Mouse (Mus musculus): ENCODE results near the gene Gpr160. TPM values are rescaled to one million over a fixed set of nuclear protein-coding genes. Genes with fewer than 3 reads are reported as not detected.

Gpr160 gene
- 0.65 TPM for polyA plus RNA-seq (2015; fragmentation: Illumina TruSeq; extraction: RNeasy Lipid Tissue Mini Kit (QIAGEN cat#74804); ENCODE audit: insufficient read depth, low read depth, low replicate concordance)

DNA sequence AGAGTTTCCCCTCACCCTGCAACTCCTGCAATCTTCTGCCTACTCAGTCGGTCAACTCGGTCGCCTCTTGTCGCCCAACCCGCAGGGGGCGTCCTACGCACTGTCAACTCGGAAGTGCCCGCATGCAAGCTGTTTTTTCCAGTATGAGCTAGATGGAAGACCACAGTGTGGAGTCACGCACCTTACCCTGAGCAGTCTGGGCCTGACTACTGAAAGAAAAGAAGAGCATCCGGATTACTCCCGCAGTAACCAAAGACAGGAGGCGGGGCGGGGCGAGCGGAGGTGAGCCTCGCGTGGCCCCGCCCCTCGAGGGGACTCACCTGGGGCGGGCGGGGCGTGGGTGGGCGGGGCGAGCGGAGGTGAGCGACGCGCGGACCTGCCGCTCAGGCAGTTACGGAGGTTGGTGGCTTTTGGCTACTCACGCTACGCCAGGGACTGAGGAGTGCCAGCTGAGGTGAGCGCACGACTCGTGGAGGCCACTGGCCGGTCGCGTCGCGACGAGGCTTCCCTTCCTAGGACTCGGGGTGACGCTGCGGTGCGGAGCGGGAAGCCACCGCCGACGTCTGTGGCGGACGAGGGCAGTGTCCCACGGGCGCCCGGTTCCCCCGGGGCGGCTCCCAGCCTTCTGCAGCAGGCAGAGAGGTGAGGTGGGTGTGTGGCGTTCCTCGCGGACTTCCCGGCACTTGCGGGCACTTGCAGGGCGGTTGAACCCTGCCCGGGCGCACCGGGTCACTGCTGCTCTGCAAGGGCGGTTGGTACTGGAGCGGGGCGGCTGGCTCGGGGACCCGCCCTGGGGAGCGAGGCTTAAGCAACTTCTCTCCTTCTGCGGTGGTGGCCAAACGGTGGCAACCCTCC lies at the start of gene Gpr160:
TSS of gene Gpr160 (plus strand) at position 347 of the 855 bp plus-strand sequence.

Other genes with a start within 250 kb of the Gpr160 start
- not detected for gene Lrriq4, start 211.4 kb upstream of the Gpr160 start, polyA plus RNA-seq (2015; fragmentation: Illumina TruSeq; extraction: RNeasy Lipid Tissue Mini Kit (QIAGEN cat#74804); ENCODE audit: insufficient read depth, low read depth, low replicate concordance)
- gene Lrrc34, start 208.1 kb upstream of the Gpr160 start, polyA plus RNA-seq (2015; fragmentation: Illumina TruSeq; extraction: RNeasy Lipid Tissue Mini Kit (QIAGEN cat#74804); ENCODE audit: insufficient read depth, low read depth, low replicate concordance) = not detected
- not detected for gene Lrrc31, start 156.1 kb upstream of the Gpr160 start, polyA plus RNA-seq (2015; fragmentation: Illumina TruSeq; extraction: RNeasy Lipid Tissue Mini Kit (QIAGEN cat#74804); ENCODE audit: insufficient read depth, low read depth, low replicate concordance)
- gene Samd7, start 109.7 kb upstream of the Gpr160 start, polyA plus RNA-seq (2015; fragmentation: Illumina TruSeq; extraction: RNeasy Lipid Tissue Mini Kit (QIAGEN cat#74804); ENCODE audit: insufficient read depth, low read depth, low replicate concordance) = not detected
- gene Sec62, start 63.1 kb upstream of the Gpr160 start, polyA plus RNA-seq (2015; fragmentation: Illumina TruSeq; extraction: RNeasy Lipid Tissue Mini Kit (QIAGEN cat#74804); ENCODE audit: insufficient read depth, low read depth, low replicate concordance) = 40.6 TPM
- 5.2 TPM for gene Phc3, start 113.5 kb downstream of the Gpr160 start, polyA plus RNA-seq (2015; fragmentation: Illumina TruSeq; extraction: RNeasy Lipid Tissue Mini Kit (QIAGEN cat#74804); ENCODE audit: insufficient read depth, low read depth, low replicate concordance)
- 5.6 TPM for gene Prkci, start 139.8 kb downstream of the Gpr160 start, polyA plus RNA-seq (2015; fragmentation: Illumina TruSeq; extraction: RNeasy Lipid Tissue Mini Kit (QIAGEN cat#74804); ENCODE audit: insufficient read depth, low read depth, low replicate concordance)
- gene Skil, start 239.1 kb downstream of the Gpr160 start, polyA plus RNA-seq (2015; fragmentation: Illumina TruSeq; extraction: RNeasy Lipid Tissue Mini Kit (QIAGEN cat#74804); ENCODE audit: insufficient read depth, low read depth, low replicate concordance) = 4.0 TPM